Mouse (Mus musculus) right cerebral cortex, postnatal 10 days (tissue): ENCODE data around the gene Gm14435.
"Not testable (repeated sequence)": the region's sequence is repeated elsewhere in the genome, so short reads cannot be mapped to it uniquely, and the experiment has no call there.

Experiments
- DNase-seq, 2 experiments: peaks; one replicate each; pipeline ENCODE4 v3.0.0; 2021; ENCODE audit warnings: low spot score in 2 of 2

Gene Gm14435

GRCm38 (mm10) chr2:176423294-176423693, at the start of gene Gm14435:
Gene Gm14435 (plus strand): TSS chr2:176423594.
- DNase-seq, result not testable (repeated sequence)
